Mouse (Mus musculus) lung, postnatal 0 days (tissue): ENCODE measurements around the gene Txndc8. TPM values are rescaled to one million over a fixed set of nuclear protein-coding genes. Genes with fewer than 3 reads are reported as not detected.
A peak's percentile ranks its signal among the peaks of the same experiment; 100 is the strongest.

Experiments used
- ATAC-seq: fragments of 200-750 bp; cut with Nextera tagmentation; 2 replicates; pipeline ENCODE4 v1.8.0; 2017; ENCODE audit warnings: moderate library complexity
- DNase-seq: peaks from one replicate; pipeline ENCODE4 v3.0.0-alpha.2; 2016; ENCODE audit warnings: low spot score
- H3K27ac ChIP-seq: fragments of 300-500 bp; sonication (generic); 2 replicates; pipeline ENCODE4 v1.5.1; 2014; ENCODE audit warnings: antibody characterized with exemption, mild to moderate bottlenecking, low read length, mixed read lengths
- H3K27me3 ChIP-seq: fragments of 300-500 bp; sonication (generic); replicated peaks from 2 replicates; pipeline ENCODE4 v1.6.1; 2014; ENCODE audit warnings: low read length, mixed read lengths; ENCODE audit not compliant: insufficient read depth
- H3K36me3 ChIP-seq: fragments of 300-500 bp; sonication (generic); 2 replicates; pipeline ENCODE4 v1.6.1; 2014; ENCODE audit warnings: low read length, mixed read lengths; ENCODE audit not compliant: insufficient read depth
- H3K4me1 ChIP-seq: fragments of 300-500 bp; sonication (generic); 2 replicates; pipeline ENCODE4 v1.6.1; 2014; ENCODE audit warnings: antibody characterized with exemption, low read depth, low read length, mixed read lengths; ENCODE audit not compliant: insufficient read depth
- H3K4me2 ChIP-seq: fragments of 300-500 bp; sonication (generic); replicated peaks from 2 replicates; pipeline ENCODE4 v1.6.1; 2014; ENCODE audit warnings: low read depth, mild to moderate bottlenecking, low read length, moderate library complexity, mixed read lengths
- H3K4me3 ChIP-seq: fragments of 300-500 bp; sonication (generic); 2 replicates; pipeline ENCODE4 v1.5.1; 2014; ENCODE audit warnings: low read depth, low read length
- H3K9ac ChIP-seq: fragments of 300-500 bp; sonication (generic); replicated peaks from 2 replicates; pipeline ENCODE4 v1.6.1; 2014; ENCODE audit warnings: low read depth, mild to moderate bottlenecking
- H3K9me3 ChIP-seq: fragments of 300-500 bp; sonication (generic); 2 replicates; pipeline ENCODE4 v1.6.1; 2016; ENCODE audit warnings: low read length, mixed read lengths
- CTCF ChIP-seq: IDR thresholded peaks from 2 replicates; pipeline ENCODE4 v1.5.1; 2016; ENCODE audit warnings: antibody characterized with exemption, mild to moderate bottlenecking
- EP300 ChIP-seq: IDR thresholded peaks from 2 replicates; pipeline ENCODE4 v1.6.1; 2016; ENCODE audit warnings: antibody characterized with exemption, mild to moderate bottlenecking, control low read depth
- WGBS: fragments of 180-500 bp; shearing (Covaris S2); extraction: QIAGEN DNeasy Blood & Tissue Kit; methylation state at CpG from one replicate; pipeline ENCODE4 v1.1.7; 2014; 5-methylcytosine and 5-hydroxymethylcytosine counted together
- polyA plus RNA-seq: library from polyadenylated mRNA; unstranded; fragments of >200 nt; fragmentation: Nextera tagmentation; extraction: Ambion mirVana; gene quantifications from 2 replicates; pipeline ENCODE4 v1.2.1, GENCODE M21; 2015

The Txndc8 gene
- polyA plus RNA-seq, 1 experiment from 2014 or later = not detected

DNA sequence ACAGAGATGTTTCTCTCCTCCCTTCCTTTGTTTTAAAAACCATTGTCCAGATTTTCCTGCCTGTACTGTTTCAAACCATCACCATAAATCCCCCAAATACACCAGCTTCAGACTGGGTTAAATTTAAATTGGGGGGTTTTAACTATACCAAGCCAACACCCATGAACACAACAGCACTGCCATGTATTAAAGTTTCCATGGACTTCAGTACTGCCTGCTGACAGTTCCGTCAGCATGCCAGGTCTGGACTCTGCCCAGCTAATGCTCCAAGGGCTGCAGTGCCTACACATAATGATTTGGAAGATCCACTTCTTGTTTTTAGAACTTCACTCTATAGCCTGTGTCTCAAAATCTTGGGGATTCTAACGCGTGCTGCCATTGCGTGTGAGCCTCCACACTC, 61.4 kb downstream of the Txndc8 start:
- TF ChIP-seq EP300 = no peak
- no peak for TF ChIP-seq CTCF
- ATAC-seq = no peak
- Histone ChIP-seq H3K9me3 (no peaks in the 10 kb centered on the region), H3K36me3 (peaks cover 48% of the 10 kb centered on the region), H3K9ac (no peak overlapping the region), H3K4me3 (no peak overlapping the region), H3K4me1 (no peaks in the 10 kb centered on the region; the same call in 1 of the 2 replicates), H3K27me3 (no peaks in the 10 kb centered on the region), H3K4me2 (no peak overlapping the region), H3K27ac (0 out of 2 replicates have a peak overlapping the region, but pooled peaks have one; percentile 29)
- DNase-seq = no peak
- WGBS = 89% methylated on average over 4 of the region's 4 CpGs

DNA sequence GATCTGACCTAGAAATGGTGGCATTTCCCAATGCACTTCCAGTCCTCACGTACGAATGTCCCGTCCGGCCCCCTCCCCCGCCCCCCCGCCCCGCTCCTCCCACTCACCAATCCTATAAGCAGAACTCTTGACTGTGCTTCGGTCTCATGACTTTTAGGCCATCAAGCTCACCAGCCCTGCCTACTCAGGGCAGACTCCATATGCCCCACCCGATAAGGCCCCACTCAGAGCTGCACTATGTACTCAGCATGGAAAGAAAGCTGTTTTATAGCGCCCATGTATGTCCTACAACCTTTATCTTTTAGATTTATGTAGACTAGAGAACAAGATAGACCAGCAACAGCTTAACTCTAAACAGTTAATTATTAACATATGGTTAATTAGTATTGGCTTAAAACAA, 61.9 kb downstream of the Txndc8 start:
- Histone ChIP-seq H3K27me3 (no peaks in the 10 kb centered on the region), H3K27ac (no peak overlapping the region; the same call in 1 of the 2 replicates), H3K4me1 (no peaks in the 10 kb centered on the region; the same call in 1 of the 2 replicates), H3K4me3 (no peak overlapping the region), H3K9me3 (no peaks in the 10 kb centered on the region), H3K36me3 (peaks cover 53% of the 10 kb centered on the region), H3K4me2 (no peak overlapping the region), H3K9ac (no peak overlapping the region)
- DNase-seq (peak; percentile 21), ATAC-seq (peak; percentile 55)
- 60% methylated on average over 10 of the region's 10 CpGs for WGBS
- TF ChIP-seq CTCF = no peak
- TF ChIP-seq EP300 = no peak

DNA sequence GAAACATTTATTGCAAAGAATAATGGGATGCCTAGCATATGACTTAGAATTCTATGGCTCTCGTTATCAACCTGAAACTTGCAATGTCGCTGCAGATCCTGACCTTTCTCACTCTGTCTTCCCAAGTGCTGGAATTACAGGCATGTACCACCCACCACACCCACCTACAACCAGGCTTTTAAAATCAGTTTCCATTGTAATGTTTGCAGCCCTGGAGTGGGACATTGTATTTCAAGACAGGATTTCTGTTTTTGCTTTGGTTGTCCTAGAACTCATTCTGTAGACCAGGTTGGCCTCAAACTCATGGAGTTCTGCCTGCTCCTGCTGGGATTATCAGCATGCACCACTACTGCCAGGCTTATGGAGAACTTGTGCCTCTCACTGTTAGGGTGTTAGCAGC, 66.0 kb downstream of the Txndc8 start:
- ATAC-seq = no peak
- H3K9ac ChIP-seq = no peak overlapping the region
- WGBS = 93% methylated on average over 2 of the region's 2 CpGs
- H3K27ac ChIP-seq = no peak overlapping the region
- no peaks in the 10 kb centered on the region; the same call in 1 of the 2 replicates for H3K4me1 ChIP-seq
- H3K27me3 ChIP-seq = no peaks in the 10 kb centered on the region
- no peak for DNase-seq
- no peak overlapping the region for H3K4me2 ChIP-seq
- TF ChIP-seq CTCF (no peak), EP300 (no peak)
- peaks cover 35% of the 10 kb centered on the region for H3K36me3 ChIP-seq
- H3K4me3 ChIP-seq = no peak overlapping the region
- no peaks in the 10 kb centered on the region for H3K9me3 ChIP-seq

DNA sequence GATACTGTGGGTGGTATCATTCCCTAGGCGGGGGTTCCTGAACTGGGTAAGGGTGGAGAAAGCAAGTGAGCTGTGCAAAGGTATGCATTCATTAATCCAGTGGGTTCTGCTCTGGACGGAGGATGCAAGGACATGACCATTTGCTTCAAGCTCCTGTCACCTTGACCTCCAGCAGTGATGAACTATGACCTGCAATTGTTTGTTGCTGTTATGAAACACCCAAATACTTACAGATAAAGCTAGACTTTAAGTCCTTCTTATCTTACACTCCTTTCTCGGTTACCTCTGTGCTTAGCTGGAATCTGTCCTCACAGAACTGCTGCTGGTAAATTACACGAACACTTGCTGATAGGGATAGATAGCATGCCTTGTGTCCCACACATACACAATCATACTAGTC, 68.3 kb downstream of the Txndc8 start:
- no peak overlapping the region for H3K4me3 ChIP-seq
- no peak overlapping the region for H3K4me2 ChIP-seq
- no peaks in the 10 kb centered on the region for H3K9me3 ChIP-seq
- no peaks in the 10 kb centered on the region for H3K27me3 ChIP-seq
- no peak overlapping the region for H3K27ac ChIP-seq
- ATAC-seq (no peak), DNase-seq (no peak)
- H3K9ac ChIP-seq = no peak overlapping the region
- no peak for TF ChIP-seq EP300
- TF ChIP-seq CTCF = no peak
- H3K4me1 ChIP-seq = no peaks in the 10 kb centered on the region
- WGBS = 71% methylated on average over 4 of the region's 4 CpGs
- peaks cover 27% of the 10 kb centered on the region for H3K36me3 ChIP-seq

DNA sequence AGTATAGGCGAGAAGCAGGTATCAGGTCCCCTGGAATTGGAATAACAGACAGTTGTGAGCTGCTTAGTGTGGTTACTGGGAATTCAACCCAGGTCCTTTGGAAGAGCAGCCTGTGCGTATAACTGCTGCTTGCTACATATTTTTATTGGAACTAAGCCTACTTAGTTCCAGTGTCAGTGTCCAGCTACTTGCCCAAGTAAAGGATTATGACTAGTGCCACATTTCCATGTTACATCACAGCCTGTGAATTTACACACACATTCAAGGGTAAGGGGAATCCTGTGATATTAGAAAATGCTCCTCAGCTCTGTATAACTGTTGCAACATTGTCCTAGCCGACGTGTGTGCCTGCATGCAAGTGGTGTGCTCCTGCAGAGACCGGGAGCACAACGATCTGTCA, 71.6 kb downstream of the Txndc8 start:
- Histone ChIP-seq H3K9ac (no peak overlapping the region), H3K4me1 (no peaks in the 10 kb centered on the region), H3K27me3 (no peaks in the 10 kb centered on the region), H3K36me3 (peaks cover 6% of the 10 kb centered on the region; the same call in 1 of the 2 replicates), H3K27ac (no peak overlapping the region), H3K4me2 (no peak overlapping the region), H3K9me3 (no peaks in the 10 kb centered on the region), H3K4me3 (no peak overlapping the region)
- ATAC-seq = peak; percentile 72
- no peak for TF ChIP-seq EP300
- TF ChIP-seq CTCF = no peak
- DNase-seq = peak; percentile 48
- WGBS = 57% methylated on average over 6 of the region's 6 CpGs

DNA sequence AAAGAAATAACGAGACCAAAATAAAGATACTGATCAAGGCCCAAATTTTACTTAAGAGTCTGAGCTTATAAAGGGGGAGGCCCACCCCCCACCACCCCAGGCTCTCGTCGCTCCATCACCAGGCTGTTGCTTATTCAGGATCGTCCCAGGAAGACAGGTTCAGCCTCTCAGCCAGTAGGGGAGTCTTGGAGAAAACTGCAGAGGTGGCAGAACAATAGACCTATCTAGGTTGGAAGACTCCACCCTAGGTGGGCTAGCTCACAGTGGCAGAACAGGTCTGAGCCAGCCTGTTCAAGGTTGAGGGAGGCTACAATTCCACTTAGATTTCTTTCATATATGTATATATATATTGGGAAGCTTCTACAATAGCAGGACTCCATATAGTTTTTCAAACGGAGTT, 74.7 kb downstream of the Txndc8 start:
- no peak for ATAC-seq

More for the DNA sequence above, 74.7 kb downstream of the Txndc8 start:
- WGBS = 65% methylated on average over 5 of the region's 5 CpGs
- Histone ChIP-seq H3K9me3 (no peaks in the 10 kb centered on the region), H3K36me3 (no peaks in the 10 kb centered on the region), H3K4me1 (peaks cover 3% of the 10 kb centered on the region; the same call in 1 of the 2 replicates), H3K4me2 (no peak overlapping the region), H3K4me3 (no peak overlapping the region), H3K27ac (no peak overlapping the region), H3K9ac (no peak overlapping the region), H3K27me3 (no peaks in the 10 kb centered on the region)
- DNase-seq = no peak
- no peak for TF ChIP-seq CTCF
- TF ChIP-seq EP300 = no peak

Other genes starting within 250 kb of the Txndc8 start
- gene D630039A03Rik, start 92.8 kb downstream of the Txndc8 start, polyA plus RNA-seq = 2.7 and 3.0 TPM in 2 replicates
- gene Txn1, start 52.7 kb downstream of the Txndc8 start, polyA plus RNA-seq = 380 and 393 TPM in 2 replicates
- 3.9 and 5.0 TPM in 2 replicates for gene Svep1, start 197.7 kb upstream of the Txndc8 start, polyA plus RNA-seq